Mouse (Mus musculus) liver, embryonic 13.5 days (tissue): ENCODE data around the gene Idnk. TPM values are rescaled to one million over a fixed set of nuclear protein-coding genes. Genes with fewer than 3 reads are reported as not detected.
A peak's percentile ranks its signal among the peaks of the same experiment; 100 is the strongest.

Experiments
- ATAC-seq: fragments of 200-750 bp; cut with Nextera tagmentation; 2 replicates; pipeline ENCODE4 v1.8.0; 2017; ENCODE audit warnings: low read depth, mild to moderate bottlenecking, moderate number of reproducible peaks, moderate library complexity
- DNase-seq: peaks from one replicate; pipeline ENCODE4 v3.0.0; 2022
- H3K27ac ChIP-seq: fragments of 300-500 bp; sonication (generic); 2 replicates; pipeline ENCODE4 v1.5.1; 2015; ENCODE audit warnings: moderate library complexity, mild to moderate bottlenecking, inconsistent platforms
- H3K27me3 ChIP-seq: fragments of 300-500 bp; sonication (generic); 2 replicates; pipeline ENCODE4 v1.6.1; 2015; ENCODE audit warnings: mild to moderate bottlenecking, inconsistent platforms
- H3K36me3 ChIP-seq: fragments of 300-500 bp; sonication (generic); 2 replicates; pipeline ENCODE4 v1.6.1; 2015; ENCODE audit warnings: mild to moderate bottlenecking, inconsistent platforms
- H3K4me1 ChIP-seq: fragments of 300-500 bp; sonication (generic); replicated peaks from 2 replicates; pipeline ENCODE4 v1.6.1; 2015; ENCODE audit warnings: inconsistent platforms
- H3K4me2 ChIP-seq: fragments of 300-500 bp; sonication (generic); 2 replicates; pipeline ENCODE4 v1.6.1; 2015; ENCODE audit warnings: inconsistent platforms, mild to moderate bottlenecking, moderate library complexity
- H3K4me3 ChIP-seq: fragments of 300-500 bp; sonication (generic); replicated peaks from 2 replicates; pipeline ENCODE4 v1.5.1; 2015; ENCODE audit warnings: mild to moderate bottlenecking, inconsistent platforms
- H3K9ac ChIP-seq: fragments of 300-500 bp; sonication (generic); 2 replicates; pipeline ENCODE4 v1.6.1; 2015; ENCODE audit warnings: mild to moderate bottlenecking, inconsistent platforms
- H3K9me3 ChIP-seq: fragments of 300-500 bp; sonication (generic); replicated peaks from 2 replicates; pipeline ENCODE4 v1.6.1; 2016; ENCODE audit warnings: inconsistent platforms
- WGBS: fragments of 180-500 bp; shearing (Covaris S2); methylation state at CpG from one replicate; pipeline ENCODE4 v1.1.7; 2015; ENCODE audit not compliant: insufficient replicate concordance; 5-methylcytosine and 5-hydroxymethylcytosine counted together
- polyA plus RNA-seq: library from polyadenylated mRNA; unstranded; fragments of >200 nt; fragmentation: Nextera tagmentation; extraction: Ambion mirVana; gene quantifications from 2 replicates; pipeline ENCODE4 v1.2.1, GENCODE M21; 2015

Idnk gene
- polyA plus RNA-seq = 21.8 and 26.3 TPM in 2 replicates

DNA sequence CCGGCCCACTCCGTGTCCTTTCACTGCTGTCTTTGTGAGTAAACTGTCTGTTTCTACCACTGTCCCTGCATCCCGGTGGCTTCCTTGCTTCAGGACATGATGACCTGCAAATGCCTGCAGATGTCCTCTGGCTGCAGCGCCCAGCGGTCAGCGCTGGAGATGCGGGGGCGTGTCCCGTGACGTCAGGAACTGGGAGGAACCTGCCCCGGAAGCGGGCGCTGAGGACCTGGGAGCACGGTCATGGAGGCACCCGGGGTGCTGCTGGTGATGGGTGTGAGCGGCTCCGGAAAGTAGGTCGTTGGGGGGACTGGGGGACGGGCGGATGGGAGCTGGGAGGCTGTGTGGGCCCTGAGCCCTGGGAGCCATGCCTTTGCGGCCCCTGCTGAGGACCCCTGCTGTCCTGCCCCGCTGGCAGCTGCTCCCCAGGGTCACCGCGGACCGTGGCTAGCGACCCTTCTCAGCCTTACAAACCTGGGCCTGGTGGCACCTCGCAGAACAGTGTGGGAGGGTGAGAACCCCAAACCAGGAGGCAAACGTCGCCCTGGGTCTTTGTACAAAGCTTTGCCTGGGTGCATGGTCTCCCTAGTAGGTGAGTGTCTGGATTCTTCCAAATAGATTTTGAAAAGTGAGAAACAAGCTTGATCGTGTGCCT lies at the start of gene Idnk:
TSS of gene Idnk (plus strand) at position 203 of the 652 bp plus-strand sequence.
- Histone ChIP-seq H3K9ac (peak within 1 kb of the TSS; percentile 79), H3K4me3 (peak within 1 kb of the TSS; percentile 83), H3K27ac (peak within 1 kb of the TSS; percentile 75), H3K4me2 (peak within 1 kb of the TSS; percentile 96), H3K27me3 (no peaks in the 10 kb centered on the region), H3K9me3 (no peaks in the 10 kb centered on the region), H3K36me3 (peaks cover 24% of the 10 kb centered on the region), H3K4me1 (peaks cover 15% of the 10 kb centered on the region)
- peak; percentile 87 for DNase-seq
- WGBS = under 1% methylated on average over 30 of the region's 30 CpGs
- ATAC-seq = peak; percentile 90

DNA sequence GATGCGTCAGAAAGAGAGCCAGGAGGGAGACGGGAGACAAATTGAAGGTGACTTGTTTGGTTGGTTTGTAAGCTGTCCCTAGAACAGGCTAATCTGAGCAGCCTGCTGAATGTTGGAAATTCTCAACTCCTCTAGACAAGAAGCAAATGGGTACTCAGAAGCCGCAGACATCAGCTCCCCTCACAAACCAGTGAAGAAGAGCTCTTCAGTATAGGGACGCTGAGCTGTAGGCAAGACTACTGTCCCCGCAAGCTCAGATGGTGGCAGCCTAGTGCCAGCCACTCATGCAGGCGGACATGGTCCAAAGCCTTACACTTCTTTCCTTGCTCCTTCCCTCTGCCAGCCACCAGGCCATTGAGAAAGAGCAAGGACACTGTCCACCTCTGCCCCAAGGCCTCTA lies 46.1 kb upstream of the Idnk start:
- Histone ChIP-seq H3K9ac (no peak overlapping the region), H3K27me3 (peaks cover 48% of the 10 kb centered on the region), H3K4me2 (no peak overlapping the region), H3K36me3 (no peaks in the 10 kb centered on the region), H3K4me3 (no peak overlapping the region), H3K9me3 (no peaks in the 10 kb centered on the region), H3K4me1 (peaks cover 19% of the 10 kb centered on the region), H3K27ac (no peak overlapping the region)
- WGBS = 80% methylated on average over 6 of the region's 6 CpGs
- ATAC-seq = no peak
- no peak for DNase-seq

DNA sequence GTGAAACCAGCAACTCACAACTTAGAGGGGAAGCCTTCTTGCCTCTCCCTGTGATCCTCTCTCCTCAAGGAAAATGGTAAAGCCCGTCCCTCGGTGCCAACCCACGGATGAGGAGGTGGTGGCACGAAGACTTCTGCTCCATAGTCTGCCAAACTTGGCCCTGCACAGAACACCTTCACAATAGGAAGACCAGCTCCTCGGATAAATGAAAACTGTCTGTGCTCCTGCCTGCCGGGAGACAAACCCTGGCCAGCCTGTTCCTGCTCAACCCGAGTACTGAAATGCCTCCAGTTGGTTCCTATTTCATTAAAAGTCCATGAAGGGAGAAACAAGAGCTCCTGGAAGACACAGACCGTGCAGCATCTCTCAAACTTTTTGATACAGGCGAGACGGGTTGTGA lies 45.3 kb upstream of the Idnk start:
- no peaks in the 10 kb centered on the region for H3K36me3 ChIP-seq
- H3K4me1 ChIP-seq = peaks cover 19% of the 10 kb centered on the region
- 55% methylated on average over 10 of the region's 10 CpGs for WGBS
- peak overlapping the region; percentile 51 for H3K4me3 ChIP-seq
- H3K9ac ChIP-seq = peak overlapping the region; percentile 51; the same call in 1 of the 2 replicates
- H3K27me3 ChIP-seq = peaks cover 54% of the 10 kb centered on the region
- no peak overlapping the region for H3K27ac ChIP-seq
- H3K9me3 ChIP-seq = no peaks in the 10 kb centered on the region
- no peak for DNase-seq
- ATAC-seq = no peak
- peak overlapping the region; percentile 67 for H3K4me2 ChIP-seq

DNA sequence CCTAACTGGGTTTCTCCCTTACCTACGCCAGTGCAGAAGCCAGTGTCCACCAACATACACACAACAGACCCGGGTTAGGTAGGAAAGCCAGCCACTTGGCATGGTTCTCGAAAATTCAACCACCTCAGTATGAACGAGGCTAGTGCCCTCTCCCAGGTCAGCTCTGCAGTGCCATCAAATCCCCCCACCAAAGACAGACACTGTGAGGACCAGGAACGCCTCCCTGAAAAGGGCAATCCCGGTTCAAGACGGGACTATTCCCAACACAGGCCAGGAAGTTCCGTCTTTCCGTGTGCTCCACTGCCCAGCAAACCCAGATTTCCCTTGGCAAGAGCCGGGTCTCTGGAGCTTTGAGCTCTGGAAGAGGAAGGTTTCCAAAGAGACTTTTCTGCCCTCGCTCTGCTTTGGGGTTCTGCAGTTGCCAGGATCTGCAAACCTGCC lies 44.8 kb upstream of the Idnk start:
- Histone ChIP-seq H3K4me2 (peak overlapping the region; percentile 67), H3K4me3 (peak overlapping the region; percentile 51), H3K27ac (no peak overlapping the region), H3K9me3 (no peaks in the 10 kb centered on the region), H3K27me3 (peaks cover 54% of the 10 kb centered on the region), H3K36me3 (no peaks in the 10 kb centered on the region), H3K4me1 (peaks cover 19% of the 10 kb centered on the region), H3K9ac (peak overlapping the region; percentile 51)
- DNase-seq (no peak), ATAC-seq (no peak)
- 16% methylated on average over 11 of the region's 11 CpGs for WGBS

DNA sequence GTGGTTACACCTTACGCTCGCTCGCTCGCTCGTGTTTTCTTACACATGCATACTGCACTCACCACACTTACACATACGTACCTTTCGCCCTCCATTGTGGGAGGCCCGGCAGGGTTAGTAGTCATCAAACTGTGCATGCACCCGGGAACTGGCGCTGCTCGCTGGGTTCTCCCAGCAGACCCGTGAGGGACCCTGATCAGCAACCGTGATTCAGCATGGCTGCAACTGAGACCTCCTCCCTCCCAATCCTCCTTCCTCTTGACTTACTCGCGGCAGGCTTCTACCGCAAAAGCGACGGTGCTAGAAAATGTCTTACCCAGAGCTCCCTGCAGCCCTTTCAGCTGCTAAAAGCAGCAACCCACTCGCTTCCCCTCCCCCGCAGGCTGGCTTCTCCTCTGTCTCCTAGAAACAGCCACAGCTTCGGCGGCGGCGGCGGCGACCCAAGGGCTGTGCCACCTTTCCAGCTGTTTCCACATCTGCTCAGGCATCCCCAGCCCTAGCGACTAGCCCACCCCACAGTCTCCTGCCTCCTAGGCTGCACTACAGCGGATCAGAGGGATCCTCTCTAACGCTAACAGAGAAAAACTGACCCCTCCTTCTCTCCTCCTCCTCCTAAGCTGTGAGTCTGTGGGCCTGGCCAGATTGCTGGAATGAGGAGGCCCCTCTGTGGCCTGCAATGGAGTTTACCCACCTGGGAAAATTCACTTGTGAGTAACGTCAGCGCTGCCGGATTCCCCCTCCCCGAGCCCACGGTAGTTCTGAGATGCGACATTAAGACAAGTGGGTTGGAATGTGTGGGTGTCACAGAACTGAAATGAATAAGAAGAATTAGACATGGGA lies 44.2 kb upstream of the Idnk start, which contains the start of gene Klhl3:
TSS of gene Klhl3 (minus strand) at position 532 of the 840 bp plus-strand sequence.
- DNase-seq (no peak), ATAC-seq (0 out of 2 replicates have a peak, but pooled peaks have one; percentile 27)
- H3K9ac ChIP-seq = peak within 1 kb of the TSS; percentile 51
- H3K4me3 ChIP-seq = peak within 1 kb of the TSS; percentile 51
- H3K36me3 ChIP-seq = no peaks in the 10 kb centered on the region
- no peaks in the 10 kb centered on the region for H3K9me3 ChIP-seq
- 2% methylated on average over 35 of the region's 35 CpGs for WGBS
- H3K4me2 ChIP-seq = peak within 1 kb of the TSS; percentile 67
- H3K27me3 ChIP-seq = peaks cover 54% of the 10 kb centered on the region
- H3K27ac ChIP-seq = no peak within 1 kb of the TSS
- peaks cover 19% of the 10 kb centered on the region for H3K4me1 ChIP-seq

DNA sequence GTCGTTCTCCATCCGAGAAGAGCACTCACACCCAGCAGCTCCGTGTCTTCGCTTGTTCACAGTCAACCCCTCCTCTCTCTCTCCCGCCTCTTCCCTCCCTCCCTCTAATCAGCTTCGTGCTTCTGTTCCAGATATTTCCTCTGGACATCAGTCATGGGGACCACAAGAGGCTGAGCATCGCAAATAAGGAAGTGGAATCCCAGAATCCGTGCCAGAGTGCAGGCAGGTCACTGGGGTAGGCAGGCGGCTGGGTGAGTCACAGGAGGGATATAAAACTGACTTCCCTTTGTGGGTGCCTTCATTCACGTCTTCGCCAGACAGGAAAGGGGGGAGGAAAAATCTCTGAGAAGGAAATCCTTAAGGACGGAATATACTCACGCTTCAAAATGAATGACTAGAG lies 42.2 kb upstream of the Idnk start:
- DNase-seq = no peak
- Histone ChIP-seq H3K27ac (no peak overlapping the region), H3K4me2 (no peak overlapping the region), H3K27me3 (peaks cover 54% of the 10 kb centered on the region), H3K4me1 (peaks cover 19% of the 10 kb centered on the region), H3K9me3 (no peaks in the 10 kb centered on the region), H3K4me3 (no peak overlapping the region), H3K36me3 (no peaks in the 10 kb centered on the region), H3K9ac (no peak overlapping the region)
- ATAC-seq = peak; percentile 30
- 15% methylated on average over 13 of the region's 13 CpGs for WGBS

- no peak overlapping the region for H3K27ac ChIP-seq
- H3K4me3 ChIP-seq = no peak overlapping the region
- no peaks in the 10 kb centered on the region for H3K9me3 ChIP-seq
- no peak overlapping the region for H3K4me2 ChIP-seq
- WGBS = 70% methylated on average over 2 of the region's 2 CpGs
- H3K27me3 ChIP-seq = peaks cover 48% of the 10 kb centered on the region
- DNase-seq = no peak
- H3K9ac ChIP-seq = no peak overlapping the region
- no peak for ATAC-seq
- H3K36me3 ChIP-seq = no peaks in the 10 kb centered on the region
- H3K4me1 ChIP-seq = peaks cover 19% of the 10 kb centered on the region
Measured at GRCm38 (mm10) chr13:58116801-58117200, 40.6 kb upstream of the Idnk start.

DNA sequence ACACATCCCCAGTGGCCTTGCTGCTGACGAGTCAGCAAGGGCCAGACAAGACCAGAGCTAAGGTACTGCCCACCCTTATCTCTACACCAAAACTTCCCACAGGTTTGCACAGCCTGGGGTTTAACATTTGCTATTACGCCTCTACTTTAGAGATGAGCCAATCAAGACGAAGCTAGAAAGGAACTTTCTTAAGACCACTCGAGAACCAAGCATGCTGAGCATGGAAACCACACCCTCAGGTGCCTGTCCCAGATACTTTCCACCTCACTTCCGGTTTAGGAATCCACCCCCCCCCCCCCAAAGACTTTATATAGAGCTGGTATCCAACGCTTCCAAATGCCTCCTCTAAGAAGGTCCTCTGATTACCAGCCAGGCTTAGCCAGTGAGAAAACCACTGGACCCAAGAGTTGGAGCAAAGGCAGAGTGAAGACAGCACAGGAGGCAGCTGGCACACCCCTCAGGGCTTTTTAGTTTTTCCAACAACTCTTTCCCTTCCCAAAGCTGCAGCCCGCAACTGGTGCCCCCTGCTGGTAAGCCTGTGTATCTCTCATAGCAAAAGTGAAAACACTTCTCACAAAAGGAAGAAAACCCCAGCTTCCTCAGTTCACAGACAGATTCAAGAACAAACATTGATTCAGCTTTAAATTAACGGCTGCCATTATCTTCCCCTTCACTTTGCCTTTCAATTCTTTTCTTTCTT lies 40.0 kb upstream of the Idnk start:
- no peaks in the 10 kb centered on the region for H3K36me3 ChIP-seq
- H3K9ac ChIP-seq = no peak overlapping the region
- WGBS = 35% methylated on average over 8 of the region's 8 CpGs
- no peak overlapping the region for H3K27ac ChIP-seq
- H3K4me1 ChIP-seq = peaks cover 19% of the 10 kb centered on the region
- H3K9me3 ChIP-seq = no peaks in the 10 kb centered on the region
- no peak overlapping the region for H3K4me2 ChIP-seq
- peaks cover 42% of the 10 kb centered on the region for H3K27me3 ChIP-seq
- ATAC-seq = no peak
- no peak overlapping the region for H3K4me3 ChIP-seq
- DNase-seq = peak; percentile 29

DNA sequence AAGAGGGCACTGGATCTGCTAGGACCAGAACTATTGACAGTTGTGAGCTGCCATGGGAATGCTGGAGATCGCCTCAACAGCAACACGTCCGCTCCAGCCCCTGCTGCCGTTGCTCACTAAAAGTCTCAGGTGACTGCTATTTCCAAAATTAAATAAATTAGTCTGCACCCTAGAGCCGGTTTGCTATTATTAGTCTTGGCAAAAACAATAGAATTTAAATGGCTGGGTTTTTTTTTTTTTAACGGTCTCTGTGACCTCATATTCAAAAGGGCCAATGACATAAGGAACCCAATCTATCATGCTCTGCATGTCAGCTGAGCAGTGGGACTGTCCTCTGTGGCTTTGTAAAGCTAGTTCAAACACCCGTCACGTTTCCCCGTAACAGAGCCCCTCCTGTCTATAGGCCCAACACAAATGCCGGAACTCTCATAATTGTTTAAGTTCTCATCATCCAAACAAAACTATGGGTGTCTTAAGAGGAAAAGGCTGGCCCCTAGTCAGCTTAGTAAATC lies 34.6 kb upstream of the Idnk start:
- no peak for ATAC-seq
- 66% methylated on average over 10 of the region's 10 CpGs for WGBS
- Histone ChIP-seq H3K27ac (peak overlapping the region; percentile 53; the same call in 1 of the 2 replicates), H3K4me3 (no peak overlapping the region), H3K27me3 (no peaks in the 10 kb centered on the region), H3K36me3 (peaks cover 20% of the 10 kb centered on the region), H3K4me2 (no peak overlapping the region), H3K4me1 (peaks cover 33% of the 10 kb centered on the region), H3K9ac (no peak overlapping the region), H3K9me3 (no peaks in the 10 kb centered on the region)
- DNase-seq = no peak

DNA sequence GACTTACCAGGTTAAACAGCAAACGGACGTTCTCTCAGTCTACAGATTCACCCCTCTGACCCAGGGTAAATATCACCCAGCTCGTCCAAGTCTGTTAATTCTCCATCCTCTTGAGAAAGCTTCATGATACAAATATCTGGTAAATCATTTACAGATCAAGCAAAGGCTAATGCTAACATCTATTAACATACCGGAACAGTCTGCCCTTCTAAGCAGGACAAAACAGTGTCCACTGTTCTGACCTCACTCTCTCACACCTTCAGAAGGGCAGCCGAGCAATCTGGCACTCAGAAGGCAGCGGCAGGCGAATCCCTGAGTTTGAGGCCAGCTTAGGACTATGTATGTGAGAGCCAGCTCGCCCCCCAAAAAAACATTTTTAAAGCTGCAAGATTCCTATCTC lies 34.1 kb upstream of the Idnk start:
- H3K4me1 ChIP-seq = peaks cover 33% of the 10 kb centered on the region
- H3K36me3 ChIP-seq = peaks cover 20% of the 10 kb centered on the region
- no peak for DNase-seq
- no peak for ATAC-seq
- H3K9me3 ChIP-seq = no peaks in the 10 kb centered on the region
- H3K4me3 ChIP-seq = no peak overlapping the region
- peak overlapping the region; percentile 53 for H3K27ac ChIP-seq
- WGBS = 78% methylated on average over 8 of the region's 8 CpGs
- H3K9ac ChIP-seq = no peak overlapping the region
- no peaks in the 10 kb centered on the region for H3K27me3 ChIP-seq
- no peak overlapping the region for H3K4me2 ChIP-seq

GRCm38 (mm10) chr13:58124278-58124677 lies 33.2 kb upstream of the Idnk start:
- H3K4me1 ChIP-seq = peaks cover 33% of the 10 kb centered on the region
- no peak overlapping the region for H3K4me3 ChIP-seq
- DNase-seq = no peak
- no peak for ATAC-seq
- peak overlapping the region; percentile 2; the same call in 1 of the 2 replicates for H3K9ac ChIP-seq
- peaks cover 20% of the 10 kb centered on the region for H3K36me3 ChIP-seq
- peak overlapping the region; percentile 51; the same call in 1 of the 2 replicates for H3K27ac ChIP-seq
- no peak overlapping the region for H3K4me2 ChIP-seq
- 79% methylated on average over 3 of the region's 3 CpGs for WGBS
- H3K27me3 ChIP-seq = no peaks in the 10 kb centered on the region
- no peaks in the 10 kb centered on the region for H3K9me3 ChIP-seq
